Mouse (Mus musculus) heart, postnatal 10 days (tissue): ENCODE measurements around the gene Ddx27. TPM values are rescaled to one million over a fixed set of nuclear protein-coding genes. Genes with fewer than 3 reads are reported as not detected.

Source experiments
- DNase-seq, 2 experiments: peaks; one replicate each; pipeline ENCODE4 v3.0.0; 2021
- intact Hi-C: fragments of 180-260 bp; cut with DNase I; formaldehyde crosslinking; loops from one replicate; pipeline ENCODE4 v1.15.1; 2025
- total RNA-seq, 2 experiments: library from RNA; stranded (reverse); gene quantifications; 2 replicates each; pipeline ENCODE4 v1.2.3; 2021

Gene Ddx27
- total RNA-seq, 2 experiments from 2014 or later, result 17.5 to 18.3 TPM

GRCm38 (mm10) chr2:167061381-167062034, 46.5 kb downstream of the Ddx27 start:
- DNase-seq, result peak in 1 of 2 experiments; percentile 22
- intact Hi-C loops, result no loop called here

GRCm38 (mm10) chr2:167062497-167062911, 47.5 kb downstream of the Ddx27 start:
- intact Hi-C loops, result no loop called here
- DNase-seq, result peak; percentile 93 to 96

- intact Hi-C loops, result no loop called here
Measured at GRCm38 (mm10) chr2:167062965-167063880, 48.2 kb downstream of the Ddx27 start, which contains the start of gene Znfx1. TSS of gene Znfx1 (minus strand) at chr2:167063015.

GRCm38 (mm10) chr2:167063906-167064496, 49.0 kb downstream of the Ddx27 start:
- intact Hi-C loops, result no loop called here
- DNase-seq, result no peak

More at GRCm38 (mm10) chr2:167062965-167063880, 48.2 kb downstream of the Ddx27 start, which contains the start of gene Znfx1:
- DNase-seq, result peak; percentile 97 to 98

- intact Hi-C loops, result no loop called here
- no peak for DNase-seq
Measured at GRCm38 (mm10) chr2:167064601-167065295, 49.8 kb downstream of the Ddx27 start.

GRCm38 (mm10) chr2:167066031-167066430, 51.0 kb downstream of the Ddx27 start:
- DNase-seq, result no peak
- intact Hi-C loops, result no loop called here

- no peak for DNase-seq
- intact Hi-C loops, result no loop called here
Measured at GRCm38 (mm10) chr2:167066528-167067516, 51.8 kb downstream of the Ddx27 start.

GRCm38 (mm10) chr2:167067575-167067974, 52.6 kb downstream of the Ddx27 start:
- DNase-seq, result no peak
- intact Hi-C loops, result no loop called here

- intact Hi-C loops, result loop anchor here (5.0 kb wide), 1 partner anchor 352 kb away; the partner anchor contains the start of gene Slc9a8
- DNase-seq, result no peak
Measured at GRCm38 (mm10) chr2:167070341-167070740, 55.3 kb downstream of the Ddx27 start.

- no peak for DNase-seq
- intact Hi-C loops, result loop anchor here (5.0 kb wide), 1 partner anchor 351 kb away; the partner anchor contains the start of gene Slc9a8
Measured at GRCm38 (mm10) chr2:167071266-167071640, 56.3 kb downstream of the Ddx27 start.

- intact Hi-C loops, result loop anchor here (1.0 to 5.0 kb wide), 5 partner anchors 40 to 350 kb away; partner anchors contain the start of genes Kcnb1 and Slc9a8
- peak; percentile 96 to 99 for DNase-seq
Measured at GRCm38 (mm10) chr2:167071641-167072601, 56.9 kb downstream of the Ddx27 start.

GRCm38 (mm10) chr2:167074587-167074986, 59.6 kb downstream of the Ddx27 start:
- no peak for DNase-seq
- intact Hi-C loops, result loop anchor here (5.0 kb wide), 1 partner anchor 348 kb away; the partner anchor contains the start of gene Slc9a8

GRCm38 (mm10) chr2:167076352-167076751, 61.4 kb downstream of the Ddx27 start:
- DNase-seq, result no peak
- intact Hi-C loops, result no loop called here

GRCm38 (mm10) chr2:167076759-167077158, 61.8 kb downstream of the Ddx27 start:
- no peak for DNase-seq
- intact Hi-C loops, result no loop called here

- no peak for DNase-seq
- intact Hi-C loops, result no loop called here
Measured at GRCm38 (mm10) chr2:167077199-167077962, 62.4 kb downstream of the Ddx27 start.

- intact Hi-C loops, result no loop called here
- DNase-seq, result no peak
Measured at GRCm38 (mm10) chr2:167078486-167078885, 63.5 kb downstream of the Ddx27 start.

GRCm38 (mm10) chr2:167078931-167079495, 64.0 kb downstream of the Ddx27 start:
- DNase-seq, result peak in 1 of 2 experiments; percentile 48
- intact Hi-C loops, result no loop called here
